17 mouse cellular contexts compared by ENCODE assay signal in genomic region chr10:9503569-9504493, GRCm38 (mm10).
DNase-seq lines count a peak whose midpoint lies in the region; ATAC-seq lines count a peak whose summit lies in the region.
"Had no signal": no experiment of that assay in that cellular context is flagged by ENCODE, and none has a peak within 500 bp of the region (broad histone marks: within the 10 kb centered on the region; RNA-seq: fewer than 3 reads in every experiment).

No protein-coding gene starts in this region.

- H3K36me3 ChIP-seq in limb, embryonic 12.5 days, result no peaks in the 10 kb centered on the region
- no peaks in the 10 kb centered on the region for H3K36me3 ChIP-seq in limb, embryonic 10.5 days
- no peaks in the 10 kb centered on the region for H3K36me3 ChIP-seq in forebrain, embryonic 11.5 days (ENCODE audit: control insufficient read depth, insufficient read depth, low read length)
- no peaks in the 10 kb centered on the region for H3K36me3 ChIP-seq in limb, embryonic 13.5 days
- H3K36me3 ChIP-seq in hindbrain, embryonic 11.5 days (ENCODE audit: control insufficient read depth, insufficient read depth, low read length), result no peaks in the 10 kb centered on the region
- H3K36me3 ChIP-seq: hindbrain, embryonic 10.5 days; liver, embryonic 15.5 days; midbrain, embryonic 15.5 days had no signal

- no peak overlapping the region for H3K27ac ChIP-seq in limb, embryonic 12.5 days
- no peak overlapping the region for H3K27ac ChIP-seq in limb, embryonic 10.5 days
- no peak overlapping the region for H3K27ac ChIP-seq in forebrain, embryonic 11.5 days (ENCODE audit: low read depth, low read length)
- H3K27ac ChIP-seq in limb, embryonic 13.5 days, result no peak overlapping the region
- H3K27ac ChIP-seq in hindbrain, embryonic 11.5 days (ENCODE audit: low read depth, low read length), result no peak overlapping the region
- H3K27ac ChIP-seq: hindbrain, embryonic 10.5 days; liver, embryonic 15.5 days; macrophage; midbrain, embryonic 15.5 days had no signal

- no peaks in the 10 kb centered on the region for H3K9me3 ChIP-seq in limb, embryonic 12.5 days
- no peaks in the 10 kb centered on the region for H3K9me3 ChIP-seq in limb, embryonic 10.5 days (replicated peaks)
- H3K9me3 ChIP-seq in forebrain, embryonic 11.5 days (ENCODE audit: control insufficient read depth, low read length), result no peaks in the 10 kb centered on the region
- H3K9me3 ChIP-seq in limb, embryonic 13.5 days, result no peaks in the 10 kb centered on the region
- no peaks in the 10 kb centered on the region for H3K9me3 ChIP-seq in hindbrain, embryonic 11.5 days (ENCODE audit: control insufficient read depth, low read length)
- H3K9me3 ChIP-seq: hindbrain, embryonic 10.5 days; liver, embryonic 15.5 days; midbrain, embryonic 15.5 days had no signal

- DNase-seq in limb, embryonic 10.5 days (ENCODE audit: low spot score), result no peak
- DNase-seq in Muller cell, postnatal 12 days (ENCODE audit: inconsistent ontology term), result peak; percentile 84
- DNase-seq in forebrain, embryonic 11.5 days (ENCODE audit: low spot score), result no peak
- DNase-seq in layer of hippocampus, postnatal 36 days, result no peak
- DNase-seq in hindbrain, embryonic 11.5 days (ENCODE audit: low spot score), result no peak
- DNase-seq: cerebellum, adult 11 months; gastrocnemius, postnatal 14 days; kidney, postnatal 4 days; right cerebral cortex, postnatal 25 days; thymus, postnatal 25 days had no signal

- no peak overlapping the region for H3K4me3 ChIP-seq in limb, embryonic 12.5 days (replicated peaks)
- no peak overlapping the region for H3K4me3 ChIP-seq in limb, embryonic 10.5 days
- no peak overlapping the region for H3K4me3 ChIP-seq in forebrain, embryonic 11.5 days (ENCODE audit: low read depth, low read length)
- no peak overlapping the region for H3K4me3 ChIP-seq in limb, embryonic 13.5 days
- no peak overlapping the region for H3K4me3 ChIP-seq in hindbrain, embryonic 11.5 days (ENCODE audit: low read depth, low read length)
- H3K4me3 ChIP-seq: hindbrain, embryonic 10.5 days; liver, embryonic 15.5 days; midbrain, embryonic 15.5 days had no signal

- H3K27me3 ChIP-seq in limb, embryonic 12.5 days, result no peaks in the 10 kb centered on the region
- H3K27me3 ChIP-seq in limb, embryonic 10.5 days (ENCODE audit: low read depth, poor library complexity, severe bottlenecking), result no peaks in the 10 kb centered on the region
- no peaks in the 10 kb centered on the region for H3K27me3 ChIP-seq in forebrain, embryonic 11.5 days (ENCODE audit: control insufficient read depth, insufficient read depth, low read length)
- H3K27me3 ChIP-seq in limb, embryonic 13.5 days, result no peaks in the 10 kb centered on the region
- no peaks in the 10 kb centered on the region for H3K27me3 ChIP-seq in hindbrain, embryonic 11.5 days (ENCODE audit: control insufficient read depth, insufficient read depth, low read length)
- H3K27me3 ChIP-seq: liver, embryonic 15.5 days; midbrain, embryonic 15.5 days had no signal

- 53% methylated on average over 11 of the region's 11 CpGs for WGBS in limb, embryonic 12.5 days
- 69% methylated on average over 11 of the region's 11 CpGs for WGBS in limb, embryonic 10.5 days
- 45% methylated on average over 11 of the region's 11 CpGs for WGBS in forebrain, embryonic 11.5 days
- WGBS in limb, embryonic 13.5 days, result 48% methylated on average over 11 of the region's 11 CpGs
- WGBS in hindbrain, embryonic 11.5 days, result 70% methylated on average over 11 of the region's 11 CpGs

- peaks cover 7% of the 10 kb centered on the region; the same call in 1 of the 2 replicates for H3K4me1 ChIP-seq in limb, embryonic 12.5 days (replicated peaks)
- peaks cover 11% of the 10 kb centered on the region; the same call in 1 of the 2 replicates for H3K4me1 ChIP-seq in limb, embryonic 10.5 days
- peaks cover 8% of the 10 kb centered on the region; the same call in 1 of the 2 replicates for H3K4me1 ChIP-seq in forebrain, embryonic 11.5 days (replicated peaks; ENCODE audit: control insufficient read depth, insufficient read depth, low read length)
- H3K4me1 ChIP-seq in limb, embryonic 13.5 days, result peaks cover 8% of the 10 kb centered on the region; the same call in 1 of the 2 replicates
- no peaks in the 10 kb centered on the region for H3K4me1 ChIP-seq in hindbrain, embryonic 11.5 days (replicated peaks; ENCODE audit: control insufficient read depth, insufficient read depth, low read length)
- H3K4me1 ChIP-seq: liver, embryonic 15.5 days had no signal

- H3K4me2 ChIP-seq in limb, embryonic 12.5 days, result no peak overlapping the region
- no peak overlapping the region for H3K4me2 ChIP-seq in forebrain, embryonic 11.5 days (ENCODE audit: low read depth, low read length, severe bottlenecking)
- no peak overlapping the region for H3K4me2 ChIP-seq in limb, embryonic 13.5 days (replicated peaks)
- H3K4me2 ChIP-seq in hindbrain, embryonic 11.5 days (replicated peaks; ENCODE audit: low read depth, low read length), result no peak overlapping the region
- H3K4me2 ChIP-seq: heart, embryonic 11.5 days; liver, embryonic 15.5 days; midbrain, embryonic 15.5 days had no signal

- H3K9ac ChIP-seq in limb, embryonic 12.5 days (replicated peaks), result no peak overlapping the region
- H3K9ac ChIP-seq in forebrain, embryonic 11.5 days (ENCODE audit: low read length), result no peak overlapping the region
- H3K9ac ChIP-seq in limb, embryonic 13.5 days, result no peak overlapping the region
- no peak overlapping the region for H3K9ac ChIP-seq in hindbrain, embryonic 11.5 days (ENCODE audit: low read depth, low read length)
- H3K9ac ChIP-seq: liver, embryonic 15.5 days; midbrain, embryonic 15.5 days had no signal

- ATAC-seq in limb, embryonic 12.5 days (ENCODE audit: insufficient number of reproducible peaks, insufficient read depth, low FRiP score, low TSS enrichment, low read depth), result peak; percentile 71; the same call in 1 of the 2 replicates
- ATAC-seq in forebrain, embryonic 11.5 days (replicated peaks; ENCODE audit: low FRiP score), result peak; percentile 82
- peak; percentile 51; the same call in 1 of the 2 replicates for ATAC-seq in limb, embryonic 13.5 days (ENCODE audit: low FRiP score, low read depth)
- no peak for ATAC-seq in hindbrain, embryonic 11.5 days (ENCODE audit: low FRiP score)
- ATAC-seq: midbrain, embryonic 15.5 days had no signal
